Mouse (Mus musculus) adrenal gland, postnatal 14 days (tissue): ENCODE data around the gene Hba-a2. TPM values are rescaled to one million over a fixed set of nuclear protein-coding genes. Genes with fewer than 3 reads are reported as not detected.

Experiments
- DNase-seq: peaks from one replicate; pipeline ENCODE4 v3.0.0; 2021; ENCODE audit warnings: mixed read lengths
- total RNA-seq: library from RNA; stranded (reverse); gene quantifications from 2 replicates; pipeline ENCODE4 v1.2.3, GENCODE M21; 2021

Gene Hba-a2
- total RNA-seq, 1 experiment from 2014 or later: 8,335 TPM

DNA sequence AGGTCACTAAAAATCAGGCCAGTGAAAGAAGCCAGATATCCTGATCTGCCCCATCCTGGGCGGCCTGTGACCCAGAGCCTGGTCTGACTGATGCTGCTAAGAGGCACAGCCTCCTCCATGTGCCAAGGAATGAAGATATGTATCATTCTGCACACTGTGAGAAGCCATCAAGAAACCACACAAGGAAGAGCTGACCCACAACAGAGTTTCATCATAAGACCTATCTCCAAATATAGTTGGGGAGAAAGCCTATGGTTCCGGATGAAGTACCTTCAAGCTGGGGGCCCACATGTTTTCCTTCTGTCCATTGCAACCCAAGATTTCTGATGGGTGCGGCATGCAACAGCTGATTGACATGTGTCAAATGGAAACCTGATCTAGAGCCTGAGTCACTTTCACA lies 19.7 kb downstream of the Hba-a2 start:
- no peak for DNase-seq

- DNase-seq: no peak
These were observed 24.4 kb downstream of the Hba-a2 start for GRCm38 (mm10) chr11:32320507-32321195.

- DNase-seq: peak; percentile 88
These were observed 24.9 kb downstream of the Hba-a2 start for GRCm38 (mm10) chr11:32321196-32321565.

DNA sequence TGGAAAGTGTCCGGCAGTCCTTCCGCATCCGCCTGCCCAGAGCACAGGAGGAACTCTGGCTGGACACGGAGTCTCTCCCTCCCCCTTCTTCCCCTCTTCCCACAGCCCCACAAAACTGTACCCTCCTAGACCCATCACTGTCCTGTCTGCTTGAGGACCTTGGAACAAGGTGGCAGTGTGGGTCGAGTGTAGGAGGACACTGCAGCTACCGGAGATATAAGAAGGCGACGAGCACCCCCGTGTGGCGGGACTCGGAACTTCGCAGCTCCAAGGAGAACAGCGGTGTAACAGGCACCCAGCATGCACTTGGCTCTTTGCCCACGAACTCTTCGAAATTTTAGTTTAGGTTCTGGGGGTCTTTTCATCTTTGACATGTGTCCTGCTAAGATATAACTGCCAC lies 28.3 kb downstream of the Hba-a2 start:
- peak; percentile 92 for DNase-seq

GRCm38 (mm10) chr11:32331075-32331474 lies 34.8 kb downstream of the Hba-a2 start:
- peak; percentile 41 for DNase-seq

DNA sequence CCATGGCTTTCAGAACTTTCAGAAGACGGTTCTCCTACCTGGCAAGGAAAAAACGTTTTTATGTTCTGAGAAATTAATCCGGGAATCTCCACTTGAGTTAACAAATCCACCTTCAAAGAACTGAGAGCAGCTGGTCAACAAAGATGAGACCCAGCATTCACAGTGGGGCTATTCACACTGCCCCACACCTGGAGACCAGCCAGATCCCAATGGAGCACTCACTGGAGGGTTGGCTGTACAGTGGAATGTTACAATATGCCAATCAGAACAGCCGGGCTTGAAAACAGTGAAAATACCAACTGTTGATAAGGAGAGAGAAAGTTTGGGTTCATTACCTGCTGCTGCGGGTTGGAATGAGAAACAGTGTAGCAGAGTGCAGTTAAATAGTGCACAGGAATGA lies 35.6 kb downstream of the Hba-a2 start:
- DNase-seq: no peak

GRCm38 (mm10) chr11:32333235-32333634 lies 36.9 kb downstream of the Hba-a2 start:
- DNase-seq: no peak

GRCm38 (mm10) chr11:32336435-32336907 lies 40.2 kb downstream of the Hba-a2 start:
- DNase-seq: no peak

GRCm38 (mm10) chr11:32339131-32339531 lies 42.8 kb downstream of the Hba-a2 start:
- peak; percentile 61 for DNase-seq

DNA sequence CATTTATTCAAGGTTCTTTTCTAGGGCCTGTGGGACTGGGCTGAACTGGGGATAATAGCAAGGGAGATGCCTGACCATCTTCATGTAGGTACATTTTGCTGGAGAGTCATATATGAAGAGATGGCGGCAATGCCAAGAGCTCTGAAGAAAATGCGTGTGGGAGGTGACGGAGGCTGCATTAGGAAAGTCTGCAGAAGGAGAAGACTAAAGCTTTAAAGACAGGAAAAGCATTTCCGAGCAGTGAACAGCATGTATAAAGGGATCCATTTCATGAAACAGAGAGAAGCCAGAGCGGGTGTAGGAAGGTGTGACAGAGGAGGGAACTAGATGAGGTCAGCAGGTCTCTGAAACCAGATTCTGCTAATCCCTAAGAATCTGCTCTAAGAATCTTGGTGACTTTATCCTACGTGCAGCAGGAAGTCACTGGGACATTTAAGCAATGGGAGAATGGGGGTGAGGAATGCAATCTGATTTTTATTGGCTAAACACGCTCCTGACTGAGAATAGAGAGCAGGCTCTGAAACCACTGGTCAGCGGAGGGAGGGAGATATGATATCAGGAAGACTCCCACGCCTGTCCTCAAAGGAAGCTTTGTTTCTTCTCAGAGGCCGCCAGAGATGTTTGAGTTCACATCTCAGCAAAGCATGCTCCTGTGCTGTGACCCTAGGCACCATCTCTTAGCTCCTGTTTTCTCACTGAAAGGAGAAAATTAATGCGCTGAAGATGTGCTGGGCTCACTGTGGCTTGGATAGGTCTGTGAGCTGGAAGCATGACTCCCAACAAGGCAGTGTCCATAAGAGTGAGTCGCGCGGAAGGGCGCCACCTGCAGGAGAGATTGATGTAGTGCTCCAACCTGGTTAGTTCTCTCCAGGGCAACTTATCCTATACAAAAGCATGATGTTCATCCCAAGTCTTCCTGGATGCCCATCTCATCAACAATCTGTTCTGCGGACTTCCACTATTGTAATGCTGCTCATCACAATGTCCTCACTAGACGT lies 44.5 kb downstream of the Hba-a2 start:
- peak; percentile 74 for DNase-seq

DNA sequence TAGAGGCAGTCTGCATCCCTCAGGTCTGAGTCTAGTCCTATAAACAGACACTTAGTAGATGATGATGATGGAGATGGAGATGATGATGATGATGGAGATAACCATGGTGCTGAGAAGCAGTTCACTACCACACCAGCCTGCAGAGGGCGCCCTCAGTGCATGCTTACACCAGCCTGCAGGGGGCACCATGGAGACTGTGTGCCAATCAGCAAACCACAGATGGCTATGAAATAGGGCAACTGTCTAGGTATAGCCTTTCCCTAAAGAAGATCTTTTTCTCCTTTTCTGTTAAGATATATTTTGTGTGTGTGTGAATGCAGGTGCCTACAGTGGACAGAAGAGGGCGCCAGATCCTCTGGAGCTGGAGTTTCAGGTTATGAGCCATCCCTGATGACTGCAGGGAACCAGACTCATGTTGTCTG lies 46.5 kb downstream of the Hba-a2 start:
- DNase-seq: peak; percentile 72

DNA sequence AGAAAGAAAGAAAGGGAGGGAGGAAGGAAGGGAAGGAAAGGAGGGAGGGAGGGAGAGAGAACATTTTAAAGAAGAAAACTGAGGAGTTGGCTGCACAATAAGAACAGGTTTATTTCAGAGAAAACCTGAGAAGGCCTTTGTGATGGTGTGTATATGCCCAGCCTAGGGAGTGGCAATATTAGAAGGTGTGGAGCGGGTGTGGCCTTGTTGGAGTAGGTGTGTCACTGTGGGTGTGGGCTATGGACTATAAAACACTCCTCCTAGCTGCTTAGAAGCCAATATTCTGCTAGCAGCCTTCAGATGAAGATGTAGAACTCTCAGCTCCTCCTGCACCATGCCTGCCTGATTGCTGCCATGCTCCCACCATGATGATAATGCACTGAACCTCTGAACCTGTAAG lies 47.1 kb downstream of the Hba-a2 start:
- DNase-seq: no peak

- DNase-seq: no peak
These were observed 49.4 kb downstream of the Hba-a2 start for GRCm38 (mm10) chr11:32345504-32346297.

Other genes with a start within 250 kb of the Hba-a2 start
- 0.41 and 0.53 TPM in 2 replicates for gene Il9r, start 96.2 kb upstream of the Hba-a2 start, total RNA-seq
- 19.7 and 20.8 TPM in 2 replicates for gene Snrnp25, start 91.1 kb upstream of the Hba-a2 start, total RNA-seq
- gene Rhbdf1, start 74.2 kb upstream of the Hba-a2 start, total RNA-seq: 22.4 and 24.3 TPM in 2 replicates
- 15.3 and 21.3 TPM in 2 replicates for gene Mpg, start 70.0 kb upstream of the Hba-a2 start, total RNA-seq
- gene Nprl3, start 28.8 kb upstream of the Hba-a2 start, total RNA-seq: 45.3 and 54.8 TPM in 2 replicates
- gene Hba-x, start 20.1 kb upstream of the Hba-a2 start, total RNA-seq: not detected in 2 replicates
- gene Hba-a1, start 13.0 kb upstream of the Hba-a2 start, total RNA-seq: 9,215 and 11,792 TPM in 2 replicates
- 2.8 and 3.2 TPM in 2 replicates for gene Hbq1b, start 9.5 kb upstream of the Hba-a2 start, total RNA-seq
- 1.0 TPM in 1 of 2 replicates, not detected in the other for gene Hbq1a, start 3.6 kb downstream of the Hba-a2 start, total RNA-seq
- gene Sh3pxd2b, start 51.3 kb downstream of the Hba-a2 start, total RNA-seq: 8.9 and 11.1 TPM in 2 replicates
- 17.3 and 17.4 TPM in 2 replicates for gene Ubtd2, start 158.9 kb downstream of the Hba-a2 start, total RNA-seq
- 1.7 TPM in 1 of 2 replicates, not detected in the other for gene Efcab9, start 235.6 kb downstream of the Hba-a2 start, total RNA-seq
- gene Stk10, start 236.8 kb downstream of the Hba-a2 start, total RNA-seq: 14.5 and 23.9 TPM in 2 replicates